Mouse (Mus musculus) forebrain, embryonic 12.5 days (tissue): Measurements from ENCODE around the gene Tln2. TPM values are rescaled to one million over a fixed set of nuclear protein-coding genes. Genes with fewer than 3 reads are reported as not detected.

Experiments used
- ATAC-seq: fragments of 200-750 bp; cut with Nextera tagmentation; 2 replicates; pipeline ENCODE4 v1.8.0; 2017; ENCODE audit warnings: moderate TSS enrichment; ENCODE audit not compliant: low FRiP score
- H3K27ac ChIP-seq: fragments of 300-500 bp; sonication (generic); 2 replicates; pipeline ENCODE4 v1.5.1; 2016; ENCODE audit warnings: mild to moderate bottlenecking
- H3K27me3 ChIP-seq: fragments of 300-500 bp; sonication (generic); 2 replicates; pipeline ENCODE4 v1.6.1; 2016; ENCODE audit warnings: mild to moderate bottlenecking
- H3K36me3 ChIP-seq: fragments of 300-500 bp; sonication (generic); replicated peaks from 2 replicates; pipeline ENCODE4 v1.6.1; 2016; ENCODE audit warnings: mild to moderate bottlenecking
- H3K4me1 ChIP-seq: fragments of 300-500 bp; sonication (generic); 2 replicates; pipeline ENCODE4 v1.6.1; 2016
- H3K4me2 ChIP-seq: fragments of 300-500 bp; sonication (generic); 2 replicates; pipeline ENCODE4 v1.6.1; 2016; ENCODE audit warnings: mild to moderate bottlenecking, moderate library complexity
- H3K4me3 ChIP-seq: fragments of 300-500 bp; sonication (generic); replicated peaks from 2 replicates; pipeline ENCODE4 v1.5.1; 2016; ENCODE audit warnings: mild to moderate bottlenecking
- H3K9ac ChIP-seq: fragments of 300-500 bp; sonication (generic); 2 replicates; pipeline ENCODE4 v1.6.1; 2016; ENCODE audit warnings: mild to moderate bottlenecking
- H3K9me3 ChIP-seq: fragments of 300-500 bp; sonication (generic); 2 replicates; pipeline ENCODE4 v1.6.1; 2016
- WGBS: fragments of 180-500 bp; shearing (Covaris S2); methylation state at CpG from one replicate; pipeline ENCODE4 v1.1.7; 2016; 5-methylcytosine and 5-hydroxymethylcytosine counted together
- polyA plus RNA-seq: library from polyadenylated mRNA; unstranded; fragments of >200 nt; fragmentation: Nextera tagmentation; extraction: Ambion mirVana; gene quantifications from 2 replicates; pipeline ENCODE4 v1.2.1, GENCODE M21; 2016

Tln2 gene
- polyA plus RNA-seq, 1 experiment from 2014 or later, result 17.3 TPM

DNA sequence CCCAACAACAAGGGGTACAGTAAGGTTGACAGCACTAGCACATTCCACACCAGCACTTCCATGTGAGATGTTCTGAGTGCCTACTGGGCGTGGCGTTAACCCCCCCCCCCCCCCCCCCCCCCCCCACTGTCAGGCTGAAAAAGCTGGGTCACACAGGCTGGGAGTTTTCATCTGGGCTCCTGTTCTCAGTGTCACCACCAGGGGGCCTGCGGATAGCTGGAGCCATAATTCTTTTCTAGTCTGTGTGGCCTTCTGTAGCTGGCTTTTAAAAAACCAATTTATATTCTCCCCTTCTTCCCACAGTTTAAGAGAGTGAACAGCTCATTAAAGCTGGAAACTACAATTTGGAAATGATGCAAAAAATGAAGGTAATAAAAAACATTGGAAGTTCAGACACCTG is 244.1 kb downstream of the Tln2 start:
- no peak for ATAC-seq
- Histone ChIP-seq H3K4me2 (no peak overlapping the region), H3K4me1 (no peaks in the 10 kb centered on the region), H3K9ac (no peak overlapping the region), H3K27me3 (no peaks in the 10 kb centered on the region), H3K27ac (no peak overlapping the region), H3K9me3 (no peaks in the 10 kb centered on the region), H3K4me3 (no peak overlapping the region), H3K36me3 (0 out of 2 replicates have a peak, but pooled peaks cover 3% of the 10 kb centered on the region)
- 18% methylated on average over 1 of the region's 3 CpGs for WGBS

DNA sequence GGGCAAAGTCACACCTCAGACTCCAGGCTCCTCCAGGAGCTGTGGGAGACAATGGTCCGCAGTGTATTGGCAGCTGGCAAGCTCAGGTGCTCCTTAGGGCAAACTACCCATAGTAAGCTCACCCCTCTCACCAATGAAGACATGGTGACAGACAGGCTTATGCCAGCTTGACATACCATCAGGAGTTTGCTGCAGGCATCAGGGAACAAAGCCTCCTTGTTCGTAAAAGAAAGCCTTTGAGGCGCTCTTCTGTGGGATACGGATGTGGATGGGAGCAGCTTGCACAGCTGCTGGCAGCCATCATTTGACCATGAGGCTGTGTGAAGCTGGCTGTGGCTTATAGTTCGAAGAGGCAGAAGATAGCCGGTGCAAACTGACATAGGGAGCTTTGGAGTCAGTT is 254.5 kb downstream of the Tln2 start:
- no peak overlapping the region for H3K4me2 ChIP-seq
- 82% methylated on average over 6 of the region's 6 CpGs for WGBS
- no peak for ATAC-seq

DNA sequence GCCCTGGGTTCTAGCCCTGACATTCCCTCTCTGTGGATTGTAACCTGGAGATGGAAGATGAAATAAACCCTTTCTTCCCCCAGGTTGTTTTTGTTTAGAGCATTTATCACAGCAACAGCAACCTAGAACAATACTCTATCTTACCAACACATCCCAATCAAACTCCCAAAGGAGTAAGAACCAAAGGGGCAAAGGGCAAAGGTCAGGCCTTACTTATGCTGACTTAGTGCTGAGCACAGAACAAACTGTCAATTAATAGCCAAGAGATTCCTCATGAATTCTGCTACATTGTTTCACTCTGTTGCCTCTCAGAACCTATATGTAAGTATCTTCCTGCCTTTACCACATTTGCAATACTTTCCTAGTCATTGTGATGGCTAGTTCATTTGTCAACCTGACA is 255.5 kb downstream of the Tln2 start:
- no peak for ATAC-seq
- Histone ChIP-seq H3K36me3 (no peaks in the 10 kb centered on the region), H3K9ac (no peak overlapping the region), H3K4me1 (no peaks in the 10 kb centered on the region), H3K27ac (no peak overlapping the region), H3K9me3 (no peaks in the 10 kb centered on the region), H3K4me2 (no peak overlapping the region), H3K4me3 (no peak overlapping the region), H3K27me3 (no peaks in the 10 kb centered on the region)

More for the DNA sequence above, 254.5 kb downstream of the Tln2 start:
- Histone ChIP-seq H3K27me3 (no peaks in the 10 kb centered on the region), H3K4me1 (no peaks in the 10 kb centered on the region), H3K4me3 (no peak overlapping the region), H3K9ac (no peak overlapping the region), H3K27ac (no peak overlapping the region), H3K9me3 (no peaks in the 10 kb centered on the region), H3K36me3 (no peaks in the 10 kb centered on the region)

DNA sequence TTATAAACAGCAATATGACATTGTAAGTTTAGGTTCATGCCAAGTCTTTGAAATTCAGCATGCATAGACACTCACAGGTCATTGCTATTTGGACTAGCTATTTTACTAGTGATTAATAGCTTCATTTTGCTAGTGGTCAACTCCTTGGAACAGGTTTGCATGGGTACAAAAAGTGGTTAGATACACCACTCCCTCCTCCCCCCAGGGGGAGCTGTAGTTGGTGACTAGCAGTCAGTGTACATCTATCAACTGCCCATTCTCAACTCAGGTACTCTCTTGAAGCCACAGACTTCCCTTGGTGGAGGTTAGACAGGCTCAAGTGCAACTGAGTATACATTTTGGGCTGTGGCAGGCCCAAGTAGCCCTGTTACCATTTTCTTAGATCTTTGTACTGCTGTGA is 256.5 kb downstream of the Tln2 start:
- Histone ChIP-seq H3K36me3 (no peaks in the 10 kb centered on the region), H3K4me3 (no peak overlapping the region), H3K4me1 (no peaks in the 10 kb centered on the region), H3K4me2 (no peak overlapping the region), H3K9me3 (no peaks in the 10 kb centered on the region), H3K9ac (no peak overlapping the region), H3K27me3 (no peaks in the 10 kb centered on the region), H3K27ac (no peak overlapping the region)
- no peak for ATAC-seq

DNA sequence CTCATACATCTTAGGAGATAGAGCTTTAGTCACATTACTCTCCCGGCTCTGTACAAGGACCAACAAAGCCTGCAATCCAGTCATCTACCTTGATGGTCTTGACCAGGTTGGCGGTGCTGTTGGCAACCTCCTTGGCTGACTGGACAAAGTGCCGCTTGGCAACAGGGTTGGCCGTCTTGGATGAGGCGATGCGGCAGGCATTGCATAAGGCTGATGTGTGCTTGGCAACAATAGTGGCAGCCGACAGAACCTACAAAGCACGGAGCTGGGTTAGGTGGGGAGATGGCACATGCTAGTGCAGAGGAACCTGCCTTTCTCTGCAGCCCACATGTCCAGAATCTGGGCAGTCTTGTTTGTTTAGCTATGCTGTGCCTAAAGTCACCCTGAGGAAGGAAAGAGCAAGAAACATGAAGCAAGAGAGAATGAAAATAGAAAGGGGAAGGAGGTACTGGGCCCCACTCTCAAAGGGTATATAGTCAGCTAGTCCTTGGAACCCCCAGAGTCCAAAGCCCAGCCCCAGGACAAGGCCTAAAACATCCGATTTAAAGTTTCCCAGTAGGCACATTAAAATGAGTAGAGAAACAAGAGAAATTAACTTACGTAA is 257.0 kb downstream of the Tln2 start:
- WGBS, result 92% methylated on average over 10 of the region's 10 CpGs
- H3K27me3 ChIP-seq, result no peaks in the 10 kb centered on the region
- no peak for ATAC-seq
- no peaks in the 10 kb centered on the region for H3K36me3 ChIP-seq
- H3K4me3 ChIP-seq, result no peak overlapping the region
- no peaks in the 10 kb centered on the region for H3K4me1 ChIP-seq
- no peak overlapping the region for H3K4me2 ChIP-seq
- no peak overlapping the region for H3K9ac ChIP-seq
- H3K27ac ChIP-seq, result no peak overlapping the region
- H3K9me3 ChIP-seq, result no peaks in the 10 kb centered on the region

DNA sequence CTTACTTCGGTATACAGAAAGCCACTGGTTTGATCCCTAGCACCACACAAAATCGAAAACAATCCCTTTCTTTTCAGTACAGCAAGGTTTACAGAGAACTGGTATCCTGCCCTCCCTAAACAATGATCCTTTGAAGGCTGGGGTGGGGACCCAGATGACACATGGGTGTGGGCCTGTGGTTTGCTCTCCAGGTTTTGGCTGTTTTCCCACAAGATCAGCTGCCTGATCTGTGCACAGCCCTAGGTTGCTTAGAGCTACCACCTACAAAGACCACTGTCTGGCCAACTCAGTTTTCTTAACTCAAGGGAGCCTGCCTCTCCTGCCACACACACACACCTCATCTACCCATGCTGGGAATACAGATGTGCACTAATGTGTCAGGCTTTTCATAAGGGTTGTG is 257.9 kb downstream of the Tln2 start:
- Histone ChIP-seq H3K27ac (no peak overlapping the region), H3K4me2 (no peak overlapping the region), H3K4me1 (no peaks in the 10 kb centered on the region; the same call in 1 of the 2 replicates), H3K27me3 (no peaks in the 10 kb centered on the region), H3K9me3 (no peaks in the 10 kb centered on the region), H3K4me3 (no peak overlapping the region), H3K36me3 (no peaks in the 10 kb centered on the region), H3K9ac (no peak overlapping the region)
- 86% methylated on average over 2 of the region's 2 CpGs for WGBS
- no peak for ATAC-seq

DNA sequence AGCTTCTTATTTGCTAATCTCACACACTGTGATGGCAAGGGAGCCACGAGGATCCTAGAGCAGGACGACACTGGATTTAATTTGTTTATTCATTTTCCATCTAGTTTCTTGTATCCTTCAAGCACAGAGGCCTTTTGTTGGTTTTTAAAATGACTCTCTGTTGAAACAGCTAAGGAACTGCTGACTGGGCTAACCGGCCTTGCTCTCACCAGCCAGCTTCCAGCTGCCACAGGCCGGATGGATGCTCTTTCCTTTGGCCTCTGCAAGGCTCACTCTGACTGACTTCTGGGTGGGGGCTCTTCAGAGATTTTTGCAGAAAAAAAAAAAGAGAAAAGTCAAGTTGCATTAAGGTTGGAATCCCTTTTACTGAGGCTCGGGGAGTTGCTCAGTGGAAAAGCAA is 258.7 kb downstream of the Tln2 start:
- Histone ChIP-seq H3K9ac (no peak overlapping the region), H3K9me3 (no peaks in the 10 kb centered on the region), H3K4me1 (no peaks in the 10 kb centered on the region; the same call in 1 of the 2 replicates), H3K27me3 (no peaks in the 10 kb centered on the region), H3K4me3 (no peak overlapping the region), H3K4me2 (no peak overlapping the region), H3K27ac (no peak overlapping the region), H3K36me3 (no peaks in the 10 kb centered on the region)
- no peak for ATAC-seq
- 71% methylated on average over 5 of the region's 5 CpGs for WGBS

DNA sequence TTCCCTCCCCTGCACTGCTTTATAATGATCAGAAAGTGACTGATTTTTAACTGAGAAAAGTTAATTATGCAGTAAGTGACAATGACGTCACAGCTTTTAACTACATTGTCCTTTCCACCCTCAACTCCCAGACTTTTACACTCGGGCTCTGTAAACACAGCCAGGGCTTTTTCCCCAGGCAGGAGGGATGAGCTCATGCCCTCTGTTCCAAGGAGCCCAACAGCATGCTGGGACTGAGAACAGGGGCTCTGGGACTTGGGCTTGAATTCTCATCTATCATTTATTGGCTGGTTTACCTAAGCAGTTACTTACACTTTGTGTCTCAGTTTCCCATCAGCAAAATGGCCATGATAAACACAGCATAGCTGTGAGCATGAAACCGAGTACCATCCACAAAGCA is 259.2 kb downstream of the Tln2 start:
- WGBS, result 44% methylated on average over 3 of the region's 3 CpGs
- H3K27ac ChIP-seq, result no peak overlapping the region
- no peak overlapping the region for H3K4me2 ChIP-seq
- H3K36me3 ChIP-seq, result no peaks in the 10 kb centered on the region
- H3K9ac ChIP-seq, result no peak overlapping the region
- H3K4me1 ChIP-seq, result no peaks in the 10 kb centered on the region; the same call in 1 of the 2 replicates
- H3K27me3 ChIP-seq, result no peaks in the 10 kb centered on the region
- no peak for ATAC-seq
- no peak overlapping the region for H3K4me3 ChIP-seq
- H3K9me3 ChIP-seq, result no peaks in the 10 kb centered on the region

DNA sequence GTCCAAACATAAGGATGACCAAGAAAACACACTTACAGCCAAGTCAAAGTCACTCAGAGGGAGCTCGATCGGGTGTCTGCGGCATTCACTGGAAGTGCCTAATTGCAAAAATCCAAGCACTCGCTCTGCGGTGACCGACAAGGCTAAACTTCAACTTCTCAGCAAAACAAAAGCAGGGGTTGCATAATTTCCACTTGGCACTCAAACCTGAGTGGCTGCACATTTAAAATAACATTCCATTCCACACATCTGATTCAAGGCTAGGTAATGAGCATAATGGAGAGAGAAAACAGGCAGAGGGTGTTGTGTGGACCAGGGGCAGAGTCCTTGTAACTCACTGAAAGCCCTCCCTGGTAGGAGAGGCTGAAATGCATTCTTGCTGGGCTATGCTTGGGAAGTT is 260.3 kb downstream of the Tln2 start:
- Histone ChIP-seq H3K4me3 (no peak overlapping the region), H3K9ac (no peak overlapping the region), H3K4me1 (no peaks in the 10 kb centered on the region; the same call in 1 of the 2 replicates), H3K4me2 (no peak overlapping the region), H3K9me3 (no peaks in the 10 kb centered on the region), H3K27me3 (no peaks in the 10 kb centered on the region), H3K27ac (no peak overlapping the region), H3K36me3 (no peaks in the 10 kb centered on the region)
- WGBS, result 72% methylated on average over 6 of the region's 6 CpGs
- no peak for ATAC-seq

DNA sequence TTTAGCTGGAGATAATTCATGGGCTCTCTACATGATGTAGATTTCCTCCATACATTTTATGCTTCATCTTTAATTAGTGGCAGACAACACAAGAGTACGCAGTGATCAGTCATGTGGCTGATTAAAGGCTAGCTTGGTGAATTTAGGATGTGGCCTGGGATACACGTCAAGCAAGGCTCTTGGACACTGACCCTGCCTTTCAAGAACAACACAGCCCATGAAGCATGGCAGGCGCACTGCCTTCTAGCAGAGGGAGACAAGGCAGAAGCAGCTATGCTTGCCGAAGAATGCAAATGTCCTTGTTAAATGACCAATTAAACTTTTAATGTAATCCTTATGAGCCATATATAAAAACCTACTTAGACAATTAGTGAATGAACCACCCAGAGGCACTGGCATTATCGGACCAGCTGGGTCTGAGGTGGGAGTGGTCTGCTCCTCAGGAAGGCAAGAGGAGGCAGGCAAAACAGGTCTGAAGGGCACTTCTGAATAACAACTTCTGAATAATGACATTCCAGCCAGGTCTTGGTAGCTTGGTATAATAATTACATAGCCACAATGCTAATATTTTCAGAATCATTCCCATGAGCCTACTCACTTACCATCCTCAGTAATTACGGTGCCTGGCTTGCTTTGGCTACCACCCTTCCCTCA is 262.1 kb downstream of the Tln2 start:
- no peak overlapping the region for H3K4me2 ChIP-seq
- H3K27me3 ChIP-seq, result no peaks in the 10 kb centered on the region
- H3K36me3 ChIP-seq, result no peaks in the 10 kb centered on the region
- no peak overlapping the region for H3K27ac ChIP-seq
- no peaks in the 10 kb centered on the region for H3K9me3 ChIP-seq
- ATAC-seq, result no peak
- no peak overlapping the region for H3K9ac ChIP-seq
- H3K4me1 ChIP-seq, result no peaks in the 10 kb centered on the region; the same call in 1 of the 2 replicates
- 71% methylated on average over 6 of the region's 6 CpGs for WGBS
- H3K4me3 ChIP-seq, result no peak overlapping the region

DNA sequence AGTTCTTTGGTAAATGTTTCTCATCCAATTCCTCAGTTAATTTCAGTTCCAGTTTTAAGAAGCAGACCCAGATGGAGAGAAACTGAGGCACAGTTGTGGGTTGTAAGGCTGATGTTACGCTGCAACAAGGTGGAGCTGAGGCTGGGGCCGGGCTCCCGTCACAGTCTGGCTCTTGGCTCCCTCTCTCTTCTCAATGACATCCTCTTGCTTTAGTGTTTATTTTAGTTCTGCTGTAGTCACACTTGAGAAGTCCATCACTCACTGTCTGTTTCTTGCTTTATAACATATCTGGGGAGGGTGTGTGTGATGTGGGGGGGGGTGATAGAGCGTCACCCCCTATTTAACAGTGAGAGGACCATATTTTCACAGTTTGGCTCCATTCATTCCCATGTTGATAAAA is 272.0 kb downstream of the Tln2 start:
- H3K27ac ChIP-seq, result no peak overlapping the region
- ATAC-seq, result no peak
- no peak overlapping the region for H3K4me3 ChIP-seq
- no peaks in the 10 kb centered on the region for H3K9me3 ChIP-seq
- H3K27me3 ChIP-seq, result no peaks in the 10 kb centered on the region
- no peaks in the 10 kb centered on the region for H3K4me1 ChIP-seq
- H3K36me3 ChIP-seq, result no peaks in the 10 kb centered on the region; the same call in 1 of the 2 replicates
- no peak overlapping the region for H3K9ac ChIP-seq
- no peak overlapping the region for H3K4me2 ChIP-seq
- 91% methylated on average over 4 of the region's 4 CpGs for WGBS

DNA sequence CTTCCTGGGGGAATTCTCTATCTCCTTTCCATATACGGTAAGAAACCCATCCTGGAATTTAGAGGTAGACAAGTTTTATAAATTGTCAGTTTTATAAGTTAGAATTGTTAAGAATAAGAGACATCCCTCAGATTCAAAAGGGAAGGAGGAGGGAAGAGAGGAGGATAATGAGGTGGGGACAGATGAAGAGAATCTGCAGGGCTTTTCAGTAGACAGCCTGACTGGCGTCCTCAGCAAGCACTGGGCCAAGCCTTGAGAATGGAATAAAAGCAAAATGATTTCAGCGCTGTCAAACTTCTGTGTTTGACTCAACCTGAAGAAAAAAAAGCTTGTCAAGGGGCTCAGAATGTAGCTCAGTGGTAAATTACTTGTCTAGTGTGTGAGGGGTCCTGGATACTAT is 272.7 kb downstream of the Tln2 start:
- H3K4me3 ChIP-seq, result no peak overlapping the region
- no peak overlapping the region for H3K27ac ChIP-seq
- no peak for ATAC-seq
- no peaks in the 10 kb centered on the region for H3K4me1 ChIP-seq
- H3K9ac ChIP-seq, result no peak overlapping the region
- no peaks in the 10 kb centered on the region; the same call in 1 of the 2 replicates for H3K36me3 ChIP-seq
- H3K9me3 ChIP-seq, result no peaks in the 10 kb centered on the region
- WGBS, result 92% methylated on average over 3 of the region's 3 CpGs
- H3K4me2 ChIP-seq, result no peak overlapping the region
- H3K27me3 ChIP-seq, result no peaks in the 10 kb centered on the region

DNA sequence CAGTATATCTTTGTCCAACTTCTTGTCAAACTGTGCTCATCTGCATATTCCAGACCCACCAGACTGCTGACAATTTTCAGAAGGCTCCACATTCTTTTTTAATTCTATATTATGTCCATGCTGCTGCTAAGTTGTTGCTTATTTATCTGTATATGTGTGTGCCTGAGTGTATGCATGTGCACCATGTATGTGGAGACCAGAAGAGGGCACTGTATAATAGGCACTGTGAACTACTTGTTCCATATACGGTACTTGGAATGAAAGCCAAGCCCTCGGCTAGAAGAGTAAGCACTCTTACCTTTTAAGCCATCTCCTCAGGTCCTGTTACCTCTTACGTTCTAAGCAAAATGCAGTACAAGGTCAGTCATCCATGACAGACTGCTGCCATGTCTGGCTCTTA is 274.0 kb downstream of the Tln2 start:
- H3K4me1 ChIP-seq, result no peaks in the 10 kb centered on the region
- no peak overlapping the region for H3K4me3 ChIP-seq
- no peak for ATAC-seq
- 80% methylated on average over 3 of the region's 3 CpGs for WGBS
- H3K9me3 ChIP-seq, result no peaks in the 10 kb centered on the region
- H3K27ac ChIP-seq, result no peak overlapping the region
- no peaks in the 10 kb centered on the region for H3K27me3 ChIP-seq
- no peak overlapping the region for H3K9ac ChIP-seq
- no peaks in the 10 kb centered on the region; the same call in 1 of the 2 replicates for H3K36me3 ChIP-seq
- no peak overlapping the region for H3K4me2 ChIP-seq
